Mouse (Mus musculus): ENCODE results near the gene Htr3b.
"Not testable (repeated sequence)": the region's sequence is repeated elsewhere in the genome, so short reads cannot be mapped to it uniquely, and the experiment has no call there.

Htr3b gene

DNA sequence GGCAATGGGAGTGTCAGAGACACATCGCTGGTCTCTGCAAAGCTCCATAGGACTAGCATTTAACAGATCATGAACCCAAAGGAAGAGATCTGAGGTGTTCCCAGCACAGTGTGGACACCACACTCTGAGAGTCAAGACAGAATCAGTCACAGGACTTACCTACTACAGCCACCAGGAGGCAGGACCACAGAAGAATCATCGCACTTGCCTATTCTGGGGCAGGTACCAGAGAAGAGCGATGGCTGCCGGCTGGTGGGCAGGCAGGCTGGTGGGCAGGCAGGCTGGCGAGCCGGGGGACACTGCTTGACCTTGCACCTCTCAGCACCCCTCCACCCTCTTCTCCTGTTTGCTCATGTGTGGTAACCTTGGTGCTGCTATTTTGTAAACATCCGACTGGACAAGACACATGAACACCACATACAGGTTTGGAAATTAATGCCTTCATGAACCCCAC is at the start of gene Htr3b:
Htr3b (minus strand) TSS at position 404 of the 454 bp plus-strand sequence.
- in situ Hi-C loops (cut with MboI, MseI) = no loop called here

DNA sequence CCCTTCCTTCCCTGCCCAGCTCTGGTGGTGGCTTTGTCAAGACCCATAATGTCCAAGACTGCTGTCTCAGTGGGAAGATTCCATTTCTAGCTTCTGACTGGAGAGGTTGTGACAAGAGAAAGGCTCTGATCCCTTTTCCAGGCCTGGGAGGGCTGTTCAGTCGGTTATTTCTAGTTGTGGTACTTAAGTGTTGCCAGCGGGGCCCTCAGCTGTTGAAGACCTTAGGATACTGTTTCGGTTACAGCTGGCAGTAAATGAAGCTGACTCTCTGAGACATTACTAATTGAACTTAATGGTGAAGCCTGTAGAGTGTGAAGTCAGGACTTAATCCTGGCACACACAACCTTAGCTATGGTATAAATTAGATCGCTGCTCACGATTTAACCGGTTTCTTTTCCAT is 34.5 kb upstream of the Htr3b start:
- in situ Hi-C loops (cut with MboI, MseI) = no loop called here

DNA sequence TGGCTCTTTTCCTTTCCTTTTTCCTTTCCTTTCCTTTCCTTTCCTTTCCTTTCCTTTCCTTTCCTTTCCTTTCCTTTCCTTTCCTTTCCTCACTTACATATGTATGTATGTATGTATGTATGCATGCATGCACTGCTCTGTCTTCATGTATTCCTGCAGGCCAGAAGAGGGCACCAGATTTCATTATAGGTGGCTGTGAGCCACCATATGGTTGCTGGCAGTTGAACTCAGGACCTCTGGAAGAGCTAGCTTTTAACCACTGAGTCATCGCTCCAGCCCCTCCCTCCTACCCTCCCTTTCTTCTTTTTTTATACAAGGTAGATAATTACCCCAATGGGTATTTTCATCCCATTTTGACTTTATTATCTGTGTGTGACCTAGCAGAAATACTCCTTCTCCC is 30.9 kb upstream of the Htr3b start:
- in situ Hi-C loops (cut with MboI, MseI) = no loop called here

DNA sequence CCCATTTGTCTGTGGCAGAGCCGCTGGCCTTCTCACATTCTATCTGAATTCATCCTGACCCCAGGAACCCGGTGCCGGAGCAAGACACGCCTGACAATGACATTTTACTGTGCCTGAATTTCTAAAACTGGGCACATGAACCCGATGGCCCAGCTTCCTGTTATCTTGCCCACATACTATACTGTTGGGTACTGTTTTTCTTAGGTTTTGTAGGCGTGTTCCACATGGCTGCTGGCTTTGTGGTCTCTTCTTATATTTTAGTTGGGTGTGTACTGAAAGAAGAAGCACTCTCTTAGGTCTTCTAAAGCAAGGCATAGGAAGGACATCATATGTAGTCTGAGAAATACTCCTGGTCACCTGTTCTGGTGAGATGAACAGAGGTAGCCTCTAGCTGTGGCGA is 30.0 kb upstream of the Htr3b start:
- in situ Hi-C loops (cut with MboI, MseI) = no loop called here

DNA sequence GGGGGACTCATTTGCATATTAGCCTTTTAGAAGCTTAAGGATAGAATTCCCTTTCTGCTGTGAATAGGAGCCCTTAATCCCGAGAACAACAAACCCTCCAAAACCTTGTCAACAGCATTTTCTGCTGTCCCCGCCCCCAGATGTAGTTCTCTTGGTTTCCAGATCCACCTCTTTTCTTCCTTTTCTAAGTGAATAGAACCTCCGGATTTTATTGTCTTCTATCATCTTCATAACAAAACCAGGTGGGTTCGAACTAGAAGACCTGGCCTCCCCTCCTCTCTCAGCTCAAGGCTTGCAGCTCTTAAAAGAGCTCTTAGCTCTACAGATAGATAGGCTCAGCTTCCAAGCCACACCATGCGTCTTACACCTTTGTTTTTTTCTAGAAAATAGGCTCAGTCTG is 26.9 kb upstream of the Htr3b start:
- in situ Hi-C loops (cut with MboI, MseI) = no loop called here

DNA sequence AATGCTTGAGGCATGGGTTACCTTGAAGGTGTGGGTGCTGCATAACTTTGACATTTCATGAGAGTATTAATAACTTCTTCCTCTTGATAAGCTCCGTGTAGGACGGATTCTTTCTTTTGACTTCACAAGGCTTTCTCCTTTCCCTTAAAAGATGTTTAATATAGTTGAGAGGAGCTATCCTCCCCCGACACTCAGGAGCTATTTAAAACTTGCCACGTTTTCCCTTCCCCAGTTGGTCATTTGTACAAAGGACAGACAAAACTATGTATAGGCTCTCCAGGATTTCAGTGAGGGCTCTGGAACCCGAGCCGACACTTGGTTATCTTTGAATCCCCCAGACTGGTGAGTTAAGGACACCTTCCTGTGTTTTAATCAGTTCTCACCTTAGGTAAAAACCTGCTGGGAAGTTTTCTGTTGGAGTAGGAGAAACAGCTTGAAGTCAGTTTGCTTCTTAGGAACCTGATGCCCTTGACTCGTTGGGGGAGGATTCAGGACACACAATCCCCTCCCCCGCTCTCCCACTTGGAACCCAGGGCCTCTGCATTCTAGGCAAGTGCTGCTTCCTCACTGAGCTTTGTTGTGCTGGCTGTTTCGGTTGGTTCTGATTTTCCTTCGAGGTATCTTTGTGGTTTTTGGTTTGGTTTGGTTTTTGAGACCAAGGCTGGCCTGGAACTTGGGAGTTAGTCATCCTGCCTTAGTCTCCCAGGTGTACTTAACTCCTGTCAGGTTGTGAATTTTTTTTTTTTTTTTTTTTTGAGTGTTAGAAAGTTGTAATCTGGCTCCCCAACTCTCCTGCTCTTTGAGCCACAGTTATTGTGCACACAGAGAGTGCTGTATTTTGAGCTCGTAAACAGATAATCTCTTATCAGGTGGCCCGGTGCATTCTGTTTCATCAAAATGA is 22.7 kb upstream of the Htr3b start:
- in situ Hi-C loops (cut with MboI, MseI) = no loop called here

DNA sequence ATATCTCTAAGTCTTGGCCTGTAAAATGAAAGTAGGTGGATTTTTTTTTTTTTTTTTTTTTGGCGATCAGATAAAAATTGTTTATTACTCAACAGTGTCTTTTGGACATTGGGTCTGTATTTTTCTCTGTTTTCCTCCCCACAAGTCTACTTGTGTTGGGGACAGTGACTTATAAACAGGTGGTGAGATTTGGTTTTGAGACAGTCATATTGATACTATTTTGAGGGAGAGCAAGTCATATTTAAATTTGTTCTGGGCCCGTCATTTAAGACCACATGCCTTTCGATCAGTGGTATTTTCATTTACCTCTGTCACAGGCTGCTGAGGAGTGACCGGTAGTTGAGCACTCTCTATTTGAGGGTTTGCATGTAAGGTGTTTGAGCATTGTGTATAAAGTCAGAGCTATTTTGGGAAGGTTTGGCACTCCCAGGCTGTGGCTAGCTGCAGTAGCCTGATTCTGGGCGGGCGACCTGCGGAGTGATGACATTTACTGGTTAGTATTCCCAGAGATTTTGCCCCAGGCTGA is 21.9 kb upstream of the Htr3b start:
- in situ Hi-C loops (cut with MboI, MseI) = no loop called here

DNA sequence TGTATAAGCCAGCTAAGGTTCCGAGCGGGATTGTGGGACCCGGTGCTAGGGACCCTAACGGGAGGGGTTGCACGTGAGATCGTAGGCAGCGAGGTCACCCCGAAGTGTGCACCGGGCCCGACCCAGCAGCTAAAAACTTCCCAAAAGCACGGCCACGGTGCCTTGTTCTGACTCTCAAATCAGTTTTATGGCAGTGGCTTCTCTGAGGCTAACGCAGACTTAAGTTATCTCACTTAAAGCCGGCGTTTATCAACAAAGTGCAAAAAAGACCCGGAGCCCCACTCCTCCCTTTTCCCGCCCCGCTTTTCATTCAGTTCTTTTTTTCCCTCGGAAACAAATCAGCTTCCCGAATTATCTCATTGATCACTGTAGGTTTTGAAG is 20.9 kb upstream of the Htr3b start:
- in situ Hi-C loops (cut with MboI, MseI) = no loop called here

DNA sequence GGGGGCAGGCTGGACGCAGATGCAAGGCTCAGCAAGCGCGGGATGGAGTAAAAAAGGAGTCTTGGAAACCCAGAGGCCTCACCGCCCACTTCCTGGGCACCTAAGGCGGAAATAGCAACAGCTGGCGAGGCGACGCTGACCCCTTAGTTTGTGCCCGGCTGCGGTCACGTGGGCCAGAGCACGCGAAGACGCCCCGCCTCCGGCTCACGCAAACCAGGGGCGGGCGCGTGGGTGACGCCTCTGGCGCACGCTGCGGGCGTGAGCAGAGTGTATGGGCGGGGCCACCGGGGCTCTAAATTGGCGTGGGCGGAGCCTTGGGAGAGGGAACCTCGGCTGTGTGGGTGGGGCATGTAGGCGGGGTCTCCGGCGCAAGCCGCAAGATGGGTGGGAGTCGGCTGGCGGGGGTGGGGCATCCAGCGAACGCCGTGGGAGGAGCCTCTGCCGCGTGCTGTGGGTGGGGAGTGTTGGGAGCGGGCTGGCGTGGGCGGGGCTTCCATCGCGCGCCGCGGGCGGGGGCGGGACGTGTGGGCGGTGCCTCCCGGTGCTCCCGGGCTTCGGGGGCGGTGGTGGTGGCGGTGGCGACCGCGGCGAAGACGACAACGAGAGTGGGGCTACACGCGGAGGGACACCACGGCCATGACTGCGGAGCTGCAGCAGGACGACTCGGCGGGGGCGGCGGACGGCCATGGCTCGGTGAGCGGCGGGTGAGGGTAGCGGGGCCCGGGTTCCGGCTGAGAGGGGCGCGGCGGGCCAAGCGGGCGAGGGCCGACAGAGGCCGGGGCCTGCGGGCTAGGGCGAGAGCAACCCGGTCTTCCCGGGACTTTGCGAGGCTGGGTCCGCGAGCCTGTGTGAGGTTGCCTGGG is 20.3 kb upstream of the Htr3b start, which contains the start of gene Usp28:
Usp28 (plus strand) TSS at position 531 of the 863 bp plus-strand sequence.
- in situ Hi-C loops (cut with MboI, MseI) = no loop called here

DNA sequence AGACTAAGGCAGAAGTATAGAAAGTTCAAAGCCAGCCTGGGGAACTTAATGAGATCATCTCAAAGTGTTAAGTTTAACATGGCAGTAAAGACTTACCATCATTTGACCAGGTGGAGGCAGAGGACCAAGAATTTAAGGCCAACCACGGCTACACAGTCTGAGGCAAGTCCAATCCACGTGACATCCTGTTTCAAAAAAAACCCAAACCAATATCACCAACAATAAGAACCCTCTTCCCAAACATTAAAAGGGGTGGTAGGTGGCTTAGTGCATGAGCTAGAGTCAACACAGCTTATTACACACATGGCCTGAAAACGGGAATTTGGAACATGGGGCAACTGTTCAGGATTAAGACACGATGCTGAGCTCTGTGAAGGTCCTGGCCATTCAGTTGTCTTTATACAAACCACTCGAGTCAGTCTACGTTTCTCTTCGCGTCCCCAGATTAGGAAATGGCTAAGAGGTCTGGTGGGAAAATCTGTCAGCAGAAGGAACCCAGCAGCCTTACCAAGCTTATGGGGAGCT is 19.6 kb upstream of the Htr3b start:
- in situ Hi-C loops (cut with MboI, MseI) = no loop called here

DNA sequence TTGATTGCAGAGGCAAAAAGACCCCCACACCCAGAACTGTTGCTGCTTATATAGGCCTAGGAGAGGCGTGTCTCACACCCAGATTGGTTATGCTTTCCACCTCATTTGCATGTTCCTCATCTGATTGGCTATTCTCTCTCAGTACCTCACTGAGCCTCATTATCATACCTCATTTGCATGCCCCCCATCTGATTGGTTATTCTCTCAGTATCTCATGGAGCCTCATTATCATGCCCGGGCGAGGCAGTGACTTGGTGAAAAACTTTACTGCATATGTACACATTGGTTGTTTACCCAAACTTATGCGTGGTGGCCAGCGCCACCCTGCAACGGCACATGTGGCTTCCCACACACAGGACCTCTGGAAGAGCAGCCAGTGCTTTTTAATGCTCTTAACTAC is 19.0 kb upstream of the Htr3b start:
- in situ Hi-C loops (cut with MboI, MseI) = not testable (repeated sequence)

DNA sequence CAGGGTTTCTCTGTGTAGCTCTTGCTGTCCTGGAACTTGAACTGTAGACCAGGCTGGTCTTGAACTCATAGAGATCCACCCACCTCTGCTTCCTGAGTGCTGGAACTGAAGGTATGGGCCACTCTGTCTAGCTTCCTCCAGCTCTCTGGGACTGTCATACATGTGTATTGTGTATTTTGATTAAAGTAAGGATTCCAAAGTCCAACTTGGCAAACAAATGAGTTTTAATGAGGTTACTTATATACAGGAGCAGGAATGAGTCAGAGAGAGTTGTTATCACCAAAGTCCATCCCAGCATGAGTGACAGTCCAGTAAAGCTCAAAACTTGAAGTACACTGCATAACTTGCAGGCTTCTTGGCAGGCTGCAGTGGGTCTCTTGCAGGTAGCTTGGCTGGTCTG is 17.0 kb upstream of the Htr3b start:
- in situ Hi-C loops (cut with MboI, MseI) = no loop called here

DNA sequence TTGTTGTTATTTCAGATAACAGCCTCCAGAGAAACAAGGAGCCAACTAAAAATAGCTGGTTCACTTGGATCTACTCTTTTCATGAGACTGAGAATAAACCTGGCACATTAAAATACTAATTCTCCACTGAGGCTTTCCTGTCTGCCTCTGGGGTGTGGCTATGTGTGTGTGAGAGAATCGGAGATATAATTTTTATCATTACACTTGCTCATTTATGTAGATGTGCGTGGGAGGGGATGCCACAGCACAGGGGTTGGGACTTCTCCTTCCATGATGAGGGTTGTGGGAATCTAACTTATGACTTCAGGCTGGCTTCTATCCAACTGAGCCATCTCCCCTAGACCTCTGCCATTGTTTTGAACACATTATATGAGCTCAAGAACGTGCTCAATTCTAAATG is 16.0 kb upstream of the Htr3b start:
- in situ Hi-C loops (cut with MboI, MseI) = no loop called here

DNA sequence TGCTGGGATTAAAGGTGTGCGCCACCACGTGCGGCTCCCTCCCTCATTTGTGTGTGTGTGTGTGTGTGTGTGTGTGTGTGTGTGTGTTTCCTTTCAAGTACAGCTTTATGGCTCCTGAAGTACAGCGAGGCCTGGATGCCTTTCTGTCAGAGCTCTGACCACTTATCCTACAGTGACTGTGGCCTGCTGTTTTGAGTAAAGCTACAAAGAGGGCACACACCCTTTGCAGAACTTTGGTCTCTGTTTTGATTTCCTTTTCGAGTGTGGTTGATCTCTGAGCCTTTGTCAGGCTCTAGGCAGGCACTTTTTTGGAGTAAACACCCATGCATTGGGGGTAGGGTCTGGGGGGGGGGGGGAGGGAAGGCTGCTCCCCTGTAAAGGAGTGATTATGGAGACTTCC is 15.6 kb upstream of the Htr3b start:
- in situ Hi-C loops (cut with MboI, MseI) = no loop called here

DNA sequence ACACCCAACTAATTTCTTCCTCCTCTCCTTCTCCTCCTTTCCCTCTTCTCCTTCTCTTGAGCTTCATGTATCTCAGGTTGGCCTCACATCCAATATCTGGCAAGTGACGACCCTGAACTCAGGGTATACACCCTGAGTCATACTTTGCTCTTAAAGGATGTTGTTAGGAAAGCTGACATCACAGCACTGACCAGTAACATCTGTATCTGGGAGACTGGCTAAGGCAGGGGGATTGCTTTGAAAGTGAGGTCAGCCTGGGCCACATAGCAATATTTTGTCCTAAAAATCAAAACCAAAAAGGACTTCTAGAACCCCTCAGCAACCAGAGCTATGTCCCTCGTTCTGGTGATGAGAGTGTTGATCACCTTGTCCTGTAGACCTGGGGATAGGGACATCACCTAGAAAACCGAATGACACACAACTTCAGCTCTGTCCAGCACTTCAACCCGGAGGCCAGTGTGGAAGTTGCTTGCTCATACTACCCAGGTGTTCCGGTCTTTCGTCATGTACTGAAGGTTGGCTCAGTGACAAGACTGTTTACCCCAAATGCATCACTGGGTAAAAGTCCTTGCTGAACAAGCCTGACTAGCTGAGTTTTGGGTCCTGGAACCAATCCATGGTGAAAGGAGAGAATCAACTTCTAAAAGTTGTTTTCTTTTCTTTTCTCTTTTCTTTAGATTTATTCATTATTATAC is 12.0 kb upstream of the Htr3b start:
- in situ Hi-C loops (cut with MboI, MseI) = loop anchor here (5.0 kb wide), 1 partner anchor 80 kb away; the partner anchor contains the start of gene Zw10

DNA sequence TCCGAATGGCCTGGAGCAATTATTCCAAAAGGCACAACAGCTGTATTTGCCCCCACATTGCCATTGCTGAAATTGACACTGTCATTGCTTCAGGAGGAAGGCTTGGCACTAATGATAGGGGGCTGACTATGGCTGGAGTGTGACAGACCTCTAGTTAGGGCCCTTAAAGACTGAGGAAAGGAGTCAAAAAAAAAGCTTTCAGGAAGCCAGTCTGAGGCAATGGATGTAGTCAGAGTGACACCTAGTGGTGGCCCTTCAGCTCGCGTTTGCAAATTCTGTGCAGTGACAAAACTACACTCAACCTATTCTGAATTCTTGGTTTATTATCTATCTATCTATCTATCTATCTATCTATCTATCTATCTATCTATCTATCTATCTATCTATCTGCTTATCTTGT is 7.7 kb upstream of the Htr3b start:
- in situ Hi-C loops (cut with MboI, MseI) = no loop called here

DNA sequence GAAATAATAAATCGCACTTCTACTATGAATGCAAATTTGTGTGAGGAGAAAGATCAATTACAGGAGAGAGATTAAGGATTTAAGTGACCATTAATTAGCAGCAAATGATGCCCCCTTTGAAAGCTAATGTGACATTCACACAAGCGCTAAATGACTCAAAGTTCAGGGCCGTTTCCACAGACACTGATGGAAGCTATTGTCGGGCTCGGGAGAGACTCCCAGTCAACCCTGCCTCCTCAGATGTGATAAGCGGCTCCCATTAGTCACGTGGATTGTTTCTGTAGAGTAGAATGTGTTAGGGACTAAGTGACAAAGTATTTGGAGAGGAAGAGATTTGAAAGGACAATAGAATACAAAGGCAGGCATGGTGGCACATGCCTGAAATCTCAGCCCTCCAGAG is 2.7 kb downstream of the Htr3b start:
- in situ Hi-C loops (cut with MboI, MseI) = no loop called here

DNA sequence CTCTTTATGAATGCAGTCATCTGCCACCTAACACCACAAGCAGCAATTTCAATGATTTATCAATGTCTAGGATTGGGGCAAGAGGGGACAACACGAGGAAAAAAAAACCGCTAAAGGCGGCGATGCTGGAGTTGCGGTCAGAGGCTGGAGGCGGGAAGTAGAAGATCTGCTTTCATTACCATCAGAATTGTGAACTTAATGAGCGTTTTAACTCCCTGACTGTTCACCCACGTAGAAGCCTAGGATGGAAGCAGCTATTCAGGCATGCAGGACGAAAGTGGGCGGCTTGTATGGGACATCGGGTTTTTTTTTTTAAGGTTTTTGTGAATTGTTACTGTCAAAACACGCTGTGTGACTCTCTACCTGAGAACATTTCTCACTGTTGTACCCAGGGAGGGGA is 3.5 kb downstream of the Htr3b start:
- in situ Hi-C loops (cut with MboI, MseI) = no loop called here

DNA sequence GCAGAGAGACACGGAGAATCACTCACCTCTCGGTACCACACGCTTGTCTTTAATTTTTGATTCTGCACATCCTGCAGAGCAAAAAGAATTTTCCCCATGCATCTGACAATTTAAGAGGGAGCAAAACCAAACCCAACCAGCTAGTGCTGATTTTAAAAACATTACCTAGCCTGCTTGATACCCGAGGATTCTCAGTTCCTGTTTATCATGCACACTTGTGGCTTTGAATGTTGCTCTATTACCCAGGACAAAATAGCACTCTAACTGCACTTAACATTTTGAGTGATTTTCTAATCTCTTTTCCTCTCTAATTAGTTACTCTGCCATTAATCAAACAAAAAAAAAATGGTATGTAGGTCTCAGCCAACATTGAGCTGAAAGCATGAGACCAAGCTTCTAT is 17.2 kb downstream of the Htr3b start:
- in situ Hi-C loops (cut with MboI, MseI) = no loop called here

DNA sequence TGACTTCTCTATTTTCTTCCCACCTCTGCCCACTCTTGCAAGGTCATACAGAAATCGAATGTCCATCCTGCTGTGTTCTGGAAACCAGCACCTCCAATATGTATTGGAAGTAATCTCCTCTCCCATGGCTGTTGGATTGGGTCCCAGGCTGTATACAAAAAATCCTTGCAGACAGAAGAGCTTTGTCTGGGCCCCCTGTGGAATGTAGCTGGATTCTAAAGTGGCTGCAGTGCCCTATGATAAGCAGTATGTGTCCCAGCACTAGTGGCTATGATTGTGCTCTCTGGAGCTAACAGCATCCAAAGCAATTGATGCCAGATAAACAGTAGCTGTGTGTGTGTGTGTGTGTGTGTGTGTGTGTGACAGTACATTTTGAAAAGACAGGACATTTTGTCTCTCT is 22.4 kb downstream of the Htr3b start:
- in situ Hi-C loops (cut with MboI, MseI) = no loop called here

DNA sequence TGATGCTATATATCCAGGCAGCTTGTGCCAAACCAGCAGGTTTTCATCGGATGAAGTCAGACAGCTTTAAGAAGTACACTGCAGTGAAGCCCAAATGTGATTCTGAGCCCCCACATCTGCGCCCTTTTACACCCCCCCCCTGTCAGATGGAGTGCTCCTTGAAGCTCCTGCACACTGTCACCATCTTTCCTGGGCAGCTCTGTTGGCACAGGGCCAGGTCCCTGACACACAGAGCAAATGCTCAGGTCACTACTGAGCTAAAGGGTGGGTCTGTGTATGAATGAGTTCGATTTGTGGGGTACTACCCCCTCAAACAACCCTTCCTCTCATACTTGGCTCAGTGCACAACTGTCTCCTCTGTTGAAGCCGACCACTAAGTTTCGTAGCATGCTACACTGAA is 35.4 kb downstream of the Htr3b start:
- in situ Hi-C loops (cut with MboI, MseI) = no loop called here

DNA sequence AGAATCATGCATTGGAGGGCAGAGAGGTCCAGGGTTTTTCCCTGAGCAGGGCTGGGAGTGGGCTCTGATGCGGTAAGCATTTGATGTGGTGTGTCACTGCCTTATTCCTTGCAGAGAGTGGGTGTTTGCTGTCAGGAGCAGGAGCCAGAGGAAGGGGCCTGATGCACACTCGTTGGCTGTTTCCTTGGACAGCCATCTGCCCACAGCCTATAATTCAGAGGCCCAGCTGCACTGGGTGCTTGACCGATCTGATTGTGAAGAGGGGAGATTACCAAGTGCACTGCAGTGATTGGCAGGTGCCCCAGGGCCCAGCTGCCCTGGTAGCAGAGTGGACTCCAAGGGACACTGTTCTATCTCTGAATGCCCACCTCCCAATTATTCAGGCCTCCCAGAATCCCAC is 36.0 kb downstream of the Htr3b start:
- in situ Hi-C loops (cut with MboI, MseI) = no loop called here

Measured in T-helper 1 cell (primary cell).